Mouse (Mus musculus) gastrocnemius, postnatal 36 days (tissue): ENCODE data around the gene 1700123O20Rik. TPM values are rescaled to one million over a fixed set of nuclear protein-coding genes. Genes with fewer than 3 reads are reported as not detected.

Experiments
- DNase-seq, 2 experiments: peaks; one replicate each; pipeline ENCODE4 v3.0.0; 2022
- intact Hi-C: fragments of 180-260 bp; cut with DNase I; formaldehyde crosslinking; loops from one replicate; pipeline ENCODE4 v1.15.1; 2025
- long read RNA-seq, 2 experiments: library from polyadenylated mRNA; stranded (forward); transcript quantifications; one replicate each; pipeline ENCODE4 v2.0.0; 2021
- total RNA-seq, 2 experiments: library from RNA; stranded (reverse); gene quantifications; 2 replicates each; pipeline ENCODE4 v1.2.3; 2021

The 1700123O20Rik gene
- 10 to 100 TPM in 1 of 2 experiments, 1 to 10 TPM in 1; 7.4 to 11.3 TPM for total RNA-seq
- long read RNA-seq, experiment 1, transcript 1700123O20Rik-201 (2 exons, 1,843 nt), result major isoform, 15 of 15 reads
- long read RNA-seq, experiment 1, partial matches to known transcripts, result 0 of 15 reads
- long read RNA-seq, experiment 1, other reads (novel, unspliced or antisense), result 0 of 15 reads
- long read RNA-seq, experiment 2, transcript 1700123O20Rik-201 (2 exons, 1,843 nt), result major isoform, 24 of 25 reads
- long read RNA-seq, experiment 2, partial matches to known transcripts, result 0 of 25 reads
- long read RNA-seq, experiment 2, other reads (novel, unspliced or antisense), result 1 of 25 reads

DNA sequence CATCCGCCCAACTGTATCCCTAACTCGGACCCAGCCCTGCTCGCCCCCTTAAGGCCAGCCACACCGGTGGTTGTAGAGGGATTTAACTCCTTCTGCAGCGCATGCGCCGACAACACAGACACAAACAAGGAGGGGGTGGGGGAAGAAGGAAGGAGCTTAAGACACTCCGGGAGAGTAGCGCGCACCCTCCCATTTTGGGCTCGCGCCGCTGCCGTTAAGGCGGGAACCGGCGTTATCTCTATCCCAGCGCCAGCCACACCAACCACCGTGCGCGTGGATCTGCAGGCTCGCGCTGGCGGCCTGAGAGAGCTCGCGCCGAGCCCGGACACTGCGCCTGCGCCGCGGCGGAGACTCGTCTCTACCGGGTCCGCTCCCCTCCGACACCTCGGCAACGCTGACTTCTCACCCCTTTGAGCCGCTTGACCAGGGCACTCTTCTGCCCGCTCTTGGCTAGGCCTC, at the start of gene 1700123O20Rik:
Gene 1700123O20Rik (plus strand): TSS at position 154 of the 459 bp plus-strand sequence.
- intact Hi-C loops, result loop anchor here (5.0 kb wide), 1 partner anchor 34 kb away; no protein-coding TSS in a partner anchor
- DNase-seq, result no peak

DNA sequence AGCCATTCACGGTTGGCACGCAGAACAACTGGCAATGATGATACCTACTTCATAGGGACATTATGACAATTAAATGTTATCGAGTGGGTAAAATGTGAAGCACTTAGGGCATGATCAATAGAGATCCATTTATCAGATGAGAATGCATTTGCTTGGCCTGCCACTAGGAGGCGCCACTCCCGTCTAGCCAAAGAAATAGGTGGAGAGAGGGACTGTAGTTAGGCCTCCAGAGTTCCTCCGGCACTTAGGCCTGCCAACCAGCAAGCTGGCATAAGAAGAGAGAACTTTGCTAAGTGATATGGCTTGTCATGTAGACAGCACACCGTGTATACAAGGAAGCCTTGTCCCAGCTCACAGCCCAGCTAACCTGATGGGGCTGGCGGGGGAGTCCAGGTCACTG, 49.1 kb upstream of the 1700123O20Rik start:
- intact Hi-C loops, result no loop called here

DNA sequence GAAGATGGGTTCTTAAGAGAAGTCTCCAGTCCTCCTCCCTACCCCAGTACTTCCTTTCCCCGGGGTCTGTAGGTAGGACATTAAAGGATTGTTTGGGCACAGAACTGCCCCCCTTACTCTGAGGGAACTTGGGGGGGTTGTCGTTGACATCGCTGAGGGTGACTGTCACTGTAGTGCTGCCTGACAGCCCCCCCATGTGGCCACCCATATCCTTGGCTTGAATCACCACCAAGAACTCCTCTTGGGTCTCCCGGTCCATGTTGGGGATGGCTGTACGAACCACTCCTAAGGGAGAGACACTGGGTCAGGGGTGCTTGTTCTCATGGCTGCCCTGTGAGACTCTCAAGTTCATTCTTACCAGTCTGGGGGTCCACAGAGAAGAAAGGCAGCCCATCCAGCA, 47.8 kb upstream of the 1700123O20Rik start:
- no peak for DNase-seq
- intact Hi-C loops, result no loop called here

More for the DNA sequence above, 49.1 kb upstream of the 1700123O20Rik start:
- no peak for DNase-seq

DNA sequence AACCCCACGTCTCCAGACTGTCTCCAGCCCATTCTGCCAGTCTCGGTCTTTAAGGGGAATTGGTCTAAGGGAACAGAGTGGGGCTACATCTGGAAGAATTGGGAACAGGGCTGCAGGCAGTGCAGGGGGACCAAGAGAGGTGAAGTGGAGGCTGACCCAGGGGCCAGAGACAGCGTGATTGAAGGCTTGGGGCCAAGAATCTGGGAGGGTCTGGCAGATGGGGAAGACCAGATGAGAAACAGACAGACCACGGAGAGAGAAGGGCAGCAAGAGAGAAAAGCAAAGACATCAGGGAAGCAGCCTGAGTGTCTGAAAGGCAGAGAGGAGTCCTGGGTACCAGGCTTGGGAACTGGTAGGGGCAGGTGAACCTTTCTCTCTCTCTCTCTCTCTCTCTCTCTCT, 45.9 kb upstream of the 1700123O20Rik start:
- DNase-seq, result no peak
- intact Hi-C loops, result no loop called here

- no peak for DNase-seq
- intact Hi-C loops, result loop anchor here (1.0 kb wide), 1 partner anchor 72 kb away; no protein-coding TSS in a partner anchor
Observed at GRCm38 (mm10) chr14:54640946-54641304, 45.1 kb upstream of the 1700123O20Rik start, which contains the start of gene Gm17606. TSS of gene Gm17606 (plus strand) at chr14:54640952.

GRCm38 (mm10) chr14:54641305-54641969, 44.6 kb upstream of the 1700123O20Rik start, which contains the start of gene Cdh24:
TSS of gene Cdh24 (minus strand) at chr14:54641364.
- peak; percentile 75 to 76 for DNase-seq
- intact Hi-C loops, result loop anchor here (1.0 kb wide), 1 partner anchor 72 kb away; no protein-coding TSS in a partner anchor

- no peak for DNase-seq
- intact Hi-C loops, result loop anchor here (2.0 kb wide), 1 partner anchor 60 kb away; no protein-coding TSS in a partner anchor
Observed at GRCm38 (mm10) chr14:54642224-54642944, 43.6 kb upstream of the 1700123O20Rik start.

GRCm38 (mm10) chr14:54643011-54643410, 43.0 kb upstream of the 1700123O20Rik start:
- DNase-seq, result no peak
- intact Hi-C loops, result loop anchor here (2.0 kb wide), 1 partner anchor 60 kb away; no protein-coding TSS in a partner anchor

- intact Hi-C loops, result no loop called here
- DNase-seq, result no peak
Observed at GRCm38 (mm10) chr14:54644294-54644693, 41.7 kb upstream of the 1700123O20Rik start.

DNA sequence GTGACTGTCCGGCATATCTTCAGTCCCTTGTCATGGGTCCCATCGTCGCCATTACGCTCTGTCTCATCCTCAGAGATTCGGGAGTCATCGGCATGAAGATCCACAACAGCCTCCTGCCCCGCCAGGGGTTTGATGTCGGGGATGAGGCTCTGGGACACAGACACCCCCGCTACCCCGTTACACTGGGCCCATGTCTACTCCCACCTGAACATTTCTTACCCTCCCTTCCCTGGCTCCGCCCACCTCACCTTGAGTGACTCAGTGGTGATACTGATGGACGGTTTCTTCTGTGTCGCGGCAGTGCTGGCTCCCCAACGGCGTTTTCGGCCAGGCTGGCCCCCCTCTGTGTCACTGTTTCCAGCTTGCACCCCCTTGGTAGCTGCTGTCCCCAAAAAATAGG, 39.6 kb upstream of the 1700123O20Rik start:
- intact Hi-C loops, result loop anchor here (5.0 kb wide), 1 partner anchor 34 kb away; no protein-coding TSS in a partner anchor
- DNase-seq, result no peak

GRCm38 (mm10) chr14:54646898-54647636, 38.9 kb upstream of the 1700123O20Rik start:
- no peak for DNase-seq
- intact Hi-C loops, result loop anchor here (5.0 kb wide), 1 partner anchor 35 kb away; no protein-coding TSS in a partner anchor

- intact Hi-C loops, result loop anchor here (5.0 kb wide), 1 partner anchor 36 kb away; no protein-coding TSS in a partner anchor
Observed at GRCm38 (mm10) chr14:54647900-54648299, 38.1 kb upstream of the 1700123O20Rik start.

GRCm38 (mm10) chr14:54650621-54651454, 35.2 kb upstream of the 1700123O20Rik start:
- peak; percentile 57 to 84 for DNase-seq
- intact Hi-C loops, result loop anchor here (2.0 to 5.0 kb wide), 2 partner anchors 36 to 50 kb away; partner anchors contain the start of genes 1700123O20Rik and Acin1

More at GRCm38 (mm10) chr14:54647900-54648299, 38.1 kb upstream of the 1700123O20Rik start:
- DNase-seq, result no peak

- intact Hi-C loops, result loop anchor here (2.0 to 5.0 kb wide), 2 partner anchors 36 to 49 kb away; partner anchors contain the start of genes 1700123O20Rik and Acin1
- DNase-seq, result no peak
Observed at GRCm38 (mm10) chr14:54651556-54651955, 34.5 kb upstream of the 1700123O20Rik start.

DNA sequence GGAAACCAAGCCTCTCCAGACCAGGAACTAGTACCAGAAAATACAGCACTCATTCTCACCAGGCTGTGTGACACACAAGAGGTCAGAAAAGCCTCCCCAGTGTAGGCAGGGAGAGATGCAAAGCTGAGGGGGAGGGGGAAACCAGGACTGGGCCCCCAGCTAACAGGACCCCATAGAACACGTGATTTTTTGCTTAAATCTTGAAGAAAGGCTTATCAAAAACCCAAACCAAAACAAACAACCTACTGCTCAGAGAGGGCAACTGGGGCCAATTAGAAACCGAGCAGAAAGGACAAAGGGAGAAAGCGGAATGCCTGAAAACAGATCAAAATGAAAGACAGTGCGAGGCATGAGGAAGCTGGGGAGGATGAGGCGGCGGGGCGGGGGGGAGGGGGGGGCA, 33.2 kb upstream of the 1700123O20Rik start:
- no peak for DNase-seq
- intact Hi-C loops, result loop anchor here (5.0 kb wide), 1 partner anchor 35 kb away; the partner anchor contains the start of genes 1700123O20Rik and Acin1

GRCm38 (mm10) chr14:54653496-54653895, 32.5 kb upstream of the 1700123O20Rik start:
- peak; percentile 68 to 75 for DNase-seq
- intact Hi-C loops, result loop anchor here (5.0 kb wide), 1 partner anchor 34 kb away; the partner anchor contains the start of genes 1700123O20Rik and Acin1

DNA sequence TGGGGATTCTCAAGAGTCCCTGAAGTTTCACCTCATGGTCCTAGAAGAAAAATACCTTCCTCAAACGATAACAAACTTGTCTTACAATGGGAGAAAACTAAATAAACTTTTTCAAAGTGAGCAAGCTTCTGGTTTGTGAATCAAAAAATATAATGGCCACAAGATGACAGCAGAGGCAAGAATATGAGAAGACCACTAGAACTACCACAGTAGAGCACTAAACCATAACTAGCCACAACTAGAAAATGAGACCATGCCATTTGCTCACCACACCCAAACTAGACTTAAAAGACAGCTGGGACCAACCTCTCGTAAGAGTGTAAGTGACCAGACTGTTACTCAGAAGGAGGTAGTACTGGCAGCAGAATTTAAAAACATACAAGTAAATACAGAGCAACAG, 26.0 kb upstream of the 1700123O20Rik start:
- DNase-seq, result no peak
- intact Hi-C loops, result no loop called here

DNA sequence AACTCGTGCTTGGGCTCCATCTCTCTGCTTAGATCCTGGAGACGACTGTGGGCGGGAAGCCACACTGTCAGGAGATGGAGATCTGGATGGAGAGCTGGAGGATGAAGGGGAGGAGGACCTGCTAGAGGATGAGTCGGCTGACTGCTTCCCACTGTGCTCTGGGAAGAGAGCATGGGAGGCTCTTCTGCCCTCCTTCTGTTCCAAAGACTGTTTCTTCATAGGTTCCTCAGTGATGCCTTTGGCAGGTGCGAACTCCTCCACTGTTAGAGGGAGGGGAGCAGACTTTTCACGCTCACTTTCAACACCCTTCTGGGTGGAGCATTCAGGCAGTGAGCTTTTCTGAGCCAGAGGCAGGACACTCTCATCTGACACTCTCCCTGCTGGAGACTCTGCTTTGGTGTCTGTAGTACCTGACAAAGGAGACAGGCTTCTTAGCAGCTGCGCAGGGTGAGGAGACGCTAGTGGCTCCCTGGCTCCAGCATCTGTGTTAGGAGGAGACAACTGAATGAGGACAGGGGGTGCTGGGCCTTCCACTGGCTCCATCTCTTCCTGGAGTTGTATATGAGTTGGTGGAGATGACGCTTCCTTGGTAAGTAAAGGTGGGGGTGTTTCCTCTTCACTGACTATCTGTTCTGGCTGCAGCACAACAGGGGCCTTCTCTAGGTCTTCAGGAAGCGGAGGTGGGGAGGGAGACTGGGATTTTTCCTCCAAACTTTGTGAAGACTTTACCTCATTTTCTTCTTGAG, 21.4 kb upstream of the 1700123O20Rik start:
- intact Hi-C loops, result no loop called here
- no peak for DNase-seq
